Mouse (Mus musculus) cortical plate, adult 2 months (tissue): ENCODE results near the gene Cdh4.

ENCODE experiments used
- CTCF ChIP-seq: fragments of 200-500 bp; IDR thresholded peaks from 2 replicates; pipeline ENCODE4 v1.5.1; 2011; ENCODE audit warnings: mild to moderate bottlenecking, control low read depth, low read length; ENCODE audit not compliant: insufficient read depth; ENCODE audit errors: extremely low read depth
- POLR2A ChIP-seq: fragments of 200-500 bp; IDR thresholded peaks from 2 replicates; pipeline ENCODE4 v1.6.1; 2011; ENCODE audit warnings: mild to moderate bottlenecking, low read length, control low read depth; ENCODE audit not compliant: insufficient read depth; ENCODE audit errors: extremely low read depth

GRCm38 (mm10) chr2:179828968-179829367, 386.7 kb downstream of the Cdh4 start:
- TF ChIP-seq CTCF (no peak), POLR2A (no peak)
